Mouse (Mus musculus): ENCODE data around the gene Slc26a10. TPM values are rescaled to one million over a fixed set of nuclear protein-coding genes. Genes with fewer than 3 reads are reported as not detected.
A peak's percentile ranks its signal among the peaks of the same experiment; 100 is the strongest.

Gene Slc26a10
- polyA plus RNA-seq, 1 experiment from 2014 or later = 1.4 TPM

GRCm38 (mm10) chr10:127188465-127189115, 8.1 kb upstream of the Slc26a10 start:
- Histone ChIP-seq H3K36me3 (ENCODE audit: control insufficient read depth, insufficient read depth, low read length) (peaks cover 13% of the 10 kb centered on the region), H3K4me2 (ENCODE audit: low read length) (peak overlapping the region; percentile 96), H3K4me1 (ENCODE audit: control insufficient read depth, insufficient read depth, low read depth, low read length) (peaks cover 22% of the 10 kb centered on the region), H3K27me3 (replicated peaks; ENCODE audit: control insufficient read depth, insufficient read depth, low read length) (no peaks in the 10 kb centered on the region; the same call in 1 of the 2 replicates), H3K27ac (ENCODE audit: low read depth, low read length) (peak overlapping the region; percentile 74), H3K4me3 (ENCODE audit: low read length) (peak overlapping the region; percentile 70), H3K9ac (ENCODE audit: low read depth, low read length) (peak overlapping the region; percentile 87), H3K9me3 (ENCODE audit: control insufficient read depth, low read length) (no peaks in the 10 kb centered on the region)
- ATAC-seq = peak; percentile 87
- under 1% methylated on average over 36 of the region's 46 CpGs for WGBS

- Histone ChIP-seq H3K27ac (ENCODE audit: low read depth, low read length) (peak overlapping the region; percentile 74), H3K4me1 (ENCODE audit: control insufficient read depth, insufficient read depth, low read depth, low read length) (peaks cover 22% of the 10 kb centered on the region), H3K9ac (ENCODE audit: low read depth, low read length) (peak overlapping the region; percentile 87), H3K27me3 (replicated peaks; ENCODE audit: control insufficient read depth, insufficient read depth, low read length) (no peaks in the 10 kb centered on the region; the same call in 1 of the 2 replicates), H3K4me2 (ENCODE audit: low read length) (peak overlapping the region; percentile 96), H3K36me3 (ENCODE audit: control insufficient read depth, insufficient read depth, low read length) (peaks cover 12% of the 10 kb centered on the region), H3K4me3 (ENCODE audit: low read length) (peak overlapping the region; percentile 70), H3K9me3 (ENCODE audit: control insufficient read depth, low read length) (no peaks in the 10 kb centered on the region)
- WGBS = under 1% methylated on average over 18 of the region's 21 CpGs
- ATAC-seq = no peak
These were observed 7.6 kb upstream of the Slc26a10 start for GRCm38 (mm10) chr10:127188079-127188453.

DNA sequence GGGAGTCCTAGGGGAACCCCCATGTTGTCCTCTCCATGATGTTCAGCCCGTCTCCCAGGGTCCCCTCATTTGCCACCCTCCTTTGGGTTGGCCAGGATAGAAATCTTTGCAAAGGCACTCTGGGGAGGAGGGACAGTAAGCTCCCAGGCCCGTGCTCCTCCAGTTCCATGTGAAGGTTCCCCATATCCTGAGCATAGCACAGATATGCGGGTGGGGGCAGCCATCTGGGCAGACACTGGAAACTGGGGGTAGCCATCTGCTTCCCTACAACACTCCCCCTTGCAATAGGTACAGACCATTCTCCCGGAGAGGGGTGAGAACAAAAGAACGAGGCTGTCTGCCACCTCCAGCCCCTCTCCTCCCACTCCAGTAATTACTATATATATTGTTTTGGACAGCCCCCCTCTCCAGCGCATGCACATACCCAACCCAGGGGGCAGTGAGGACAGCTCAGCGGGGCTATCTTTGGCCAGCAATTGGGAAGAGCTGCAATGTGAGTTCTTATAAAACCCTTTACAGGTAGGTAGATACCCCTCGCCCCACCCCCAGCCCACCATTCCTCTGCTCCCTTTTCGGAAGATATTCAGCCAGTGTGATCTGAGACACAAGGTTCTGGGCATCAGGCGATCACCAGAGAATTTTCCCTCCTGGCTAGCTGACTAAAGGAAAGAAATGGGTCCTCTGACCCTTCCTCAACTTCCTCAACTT, 7.1 kb upstream of the Slc26a10 start:
- H3K27ac ChIP-seq (ENCODE audit: low read depth, low read length) = 0 out of 2 replicates have a peak overlapping the region, but pooled peaks have one; percentile 2
- peak overlapping the region; percentile 87 for H3K9ac ChIP-seq (ENCODE audit: low read depth, low read length)
- WGBS = 29% methylated on average over 10 of the region's 10 CpGs
- H3K36me3 ChIP-seq (ENCODE audit: control insufficient read depth, insufficient read depth, low read length) = peaks cover 7% of the 10 kb centered on the region
- H3K4me3 ChIP-seq (ENCODE audit: low read length) = peak overlapping the region; percentile 70
- no peaks in the 10 kb centered on the region for H3K9me3 ChIP-seq (ENCODE audit: control insufficient read depth, low read length)
- H3K4me1 ChIP-seq (ENCODE audit: control insufficient read depth, insufficient read depth, low read depth, low read length) = peaks cover 22% of the 10 kb centered on the region
- H3K27me3 ChIP-seq (replicated peaks; ENCODE audit: control insufficient read depth, insufficient read depth, low read length) = no peaks in the 10 kb centered on the region; the same call in 1 of the 2 replicates
- peak overlapping the region; percentile 96 for H3K4me2 ChIP-seq (ENCODE audit: low read length)
- ATAC-seq = peak; percentile 9; the same call in 1 of the 2 replicates

- Histone ChIP-seq H3K9me3 (ENCODE audit: control insufficient read depth, low read length) (no peaks in the 10 kb centered on the region), H3K27me3 (replicated peaks; ENCODE audit: control insufficient read depth, insufficient read depth, low read length) (peaks cover 1% of the 10 kb centered on the region; the same call in 1 of the 2 replicates), H3K4me2 (ENCODE audit: low read length) (no peak overlapping the region), H3K36me3 (ENCODE audit: control insufficient read depth, insufficient read depth, low read length) (peaks cover 3% of the 10 kb centered on the region; the same call in 1 of the 2 replicates), H3K27ac (ENCODE audit: low read depth, low read length) (no peak overlapping the region), H3K9ac (ENCODE audit: low read depth, low read length) (no peak overlapping the region), H3K4me3 (ENCODE audit: low read length) (no peak overlapping the region), H3K4me1 (ENCODE audit: control insufficient read depth, insufficient read depth, low read depth, low read length) (peaks cover 22% of the 10 kb centered on the region)
- no peak for ATAC-seq
- 62% methylated on average over 1 of the region's 1 CpGs for WGBS
These were observed 6.0 kb upstream of the Slc26a10 start for GRCm38 (mm10) chr10:127186451-127186850.

- ATAC-seq = no peak
- H3K4me2 ChIP-seq (ENCODE audit: low read length) = no peak overlapping the region
- H3K36me3 ChIP-seq (ENCODE audit: control insufficient read depth, insufficient read depth, low read length) = no peaks in the 10 kb centered on the region
- H3K9ac ChIP-seq (ENCODE audit: low read depth, low read length) = no peak overlapping the region
- no peak overlapping the region for H3K4me3 ChIP-seq (ENCODE audit: low read length)
- peaks cover 4% of the 10 kb centered on the region; the same call in 1 of the 2 replicates for H3K27me3 ChIP-seq (replicated peaks; ENCODE audit: control insufficient read depth, insufficient read depth, low read length)
- WGBS = 87% methylated on average over 15 of the region's 15 CpGs
- H3K4me1 ChIP-seq (ENCODE audit: control insufficient read depth, insufficient read depth, low read depth, low read length) = peaks cover 22% of the 10 kb centered on the region
- no peak overlapping the region for H3K27ac ChIP-seq (ENCODE audit: low read depth, low read length)
- H3K9me3 ChIP-seq (ENCODE audit: control insufficient read depth, low read length) = no peaks in the 10 kb centered on the region
These were observed 5.1 kb upstream of the Slc26a10 start for GRCm38 (mm10) chr10:127185506-127185905.

DNA sequence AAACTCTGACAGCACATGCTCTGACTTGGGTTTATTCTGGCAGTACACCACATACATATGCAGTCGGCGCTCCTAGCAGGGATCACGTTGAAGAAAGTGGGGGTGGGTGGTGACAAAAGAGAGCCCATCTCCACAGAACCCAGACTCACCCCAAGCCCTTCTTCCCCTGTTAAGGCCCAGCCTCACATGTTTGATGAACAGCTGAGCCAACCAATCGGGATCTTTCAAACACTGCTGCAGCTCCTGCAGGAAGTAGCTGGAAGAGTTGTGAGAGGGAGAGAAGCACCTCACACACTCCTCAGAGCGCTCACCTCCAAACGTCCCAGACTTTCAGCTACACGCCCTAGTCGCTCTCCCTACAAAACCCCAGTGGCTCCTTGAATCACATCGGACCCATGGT, 4.7 kb upstream of the Slc26a10 start:
- H3K4me1 ChIP-seq (ENCODE audit: control insufficient read depth, insufficient read depth, low read depth, low read length) = peaks cover 24% of the 10 kb centered on the region
- H3K9me3 ChIP-seq (ENCODE audit: control insufficient read depth, low read length) = no peaks in the 10 kb centered on the region
- H3K4me2 ChIP-seq (ENCODE audit: low read length) = no peak overlapping the region
- H3K9ac ChIP-seq (ENCODE audit: low read depth, low read length) = no peak overlapping the region
- no peak overlapping the region for H3K27ac ChIP-seq (ENCODE audit: low read depth, low read length)
- ATAC-seq = no peak
- 73% methylated on average over 9 of the region's 9 CpGs for WGBS
- peaks cover 8% of the 10 kb centered on the region for H3K27me3 ChIP-seq (replicated peaks; ENCODE audit: control insufficient read depth, insufficient read depth, low read length)
- H3K36me3 ChIP-seq (ENCODE audit: control insufficient read depth, insufficient read depth, low read length) = no peaks in the 10 kb centered on the region
- no peak overlapping the region for H3K4me3 ChIP-seq (ENCODE audit: low read length)

DNA sequence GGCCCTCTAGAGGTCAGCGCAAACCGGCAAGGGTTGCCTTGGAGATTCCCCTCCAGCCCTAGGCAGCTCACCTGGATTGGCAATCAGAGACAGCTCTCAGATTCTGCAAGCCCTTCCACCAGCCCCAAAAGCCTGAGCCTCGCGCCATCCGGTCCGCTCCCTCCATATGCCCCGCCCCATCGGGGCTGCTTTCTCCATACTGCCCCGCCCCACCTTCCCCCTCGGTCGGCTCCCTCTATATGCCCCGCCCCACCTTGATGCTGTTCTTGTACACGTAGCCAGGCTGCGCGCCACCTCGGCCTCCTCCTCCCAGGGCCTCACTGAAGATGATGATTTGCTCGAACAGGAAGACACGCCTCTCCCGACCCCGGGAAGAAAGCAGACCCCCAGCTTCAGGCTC, 3.3 kb upstream of the Slc26a10 start:
- 12% methylated on average over 19 of the region's 20 CpGs for WGBS
- H3K27me3 ChIP-seq (replicated peaks; ENCODE audit: control insufficient read depth, insufficient read depth, low read length) = peaks cover 18% of the 10 kb centered on the region
- no peaks in the 10 kb centered on the region for H3K9me3 ChIP-seq (ENCODE audit: control insufficient read depth, low read length)
- peaks cover 16% of the 10 kb centered on the region for H3K4me1 ChIP-seq (ENCODE audit: control insufficient read depth, insufficient read depth, low read depth, low read length)
- peak overlapping the region; percentile 9; the same call in 1 of the 2 replicates for H3K4me3 ChIP-seq (ENCODE audit: low read length)
- H3K27ac ChIP-seq (ENCODE audit: low read depth, low read length) = no peak overlapping the region
- peak overlapping the region; percentile 22; the same call in 1 of the 2 replicates for H3K9ac ChIP-seq (ENCODE audit: low read depth, low read length)
- H3K36me3 ChIP-seq (ENCODE audit: control insufficient read depth, insufficient read depth, low read length) = no peaks in the 10 kb centered on the region
- H3K4me2 ChIP-seq (ENCODE audit: low read length) = peak overlapping the region; percentile 32
- ATAC-seq = no peak

DNA sequence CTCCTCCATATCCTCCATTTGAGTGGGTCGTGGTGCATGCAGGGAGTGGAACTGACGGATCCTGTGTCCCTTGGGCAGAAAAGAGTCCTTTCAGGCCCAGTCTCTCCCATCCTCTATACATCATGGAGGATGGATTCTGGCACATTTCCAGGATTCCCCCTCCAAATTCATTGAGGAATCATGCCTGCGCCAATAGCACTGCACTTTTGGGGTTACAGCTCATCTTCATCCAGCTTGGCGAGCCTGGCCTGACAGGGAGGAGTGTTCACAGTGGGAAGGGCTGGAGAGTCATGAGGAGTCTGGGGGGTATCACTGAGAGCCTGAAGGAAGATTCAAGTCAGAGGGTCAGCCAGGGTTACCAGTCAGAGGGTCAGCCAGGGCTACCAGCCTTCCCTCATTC, 2.2 kb upstream of the Slc26a10 start:
- WGBS = 81% methylated on average over 4 of the region's 4 CpGs
- Histone ChIP-seq H3K27ac (ENCODE audit: low read depth, low read length) (no peak overlapping the region), H3K4me2 (ENCODE audit: low read length) (no peak overlapping the region), H3K27me3 (replicated peaks; ENCODE audit: control insufficient read depth, insufficient read depth, low read length) (peaks cover 24% of the 10 kb centered on the region), H3K4me3 (ENCODE audit: low read length) (no peak overlapping the region), H3K4me1 (ENCODE audit: control insufficient read depth, insufficient read depth, low read depth, low read length) (peaks cover 21% of the 10 kb centered on the region), H3K9me3 (ENCODE audit: control insufficient read depth, low read length) (no peaks in the 10 kb centered on the region), H3K36me3 (ENCODE audit: control insufficient read depth, insufficient read depth, low read length) (no peaks in the 10 kb centered on the region), H3K9ac (ENCODE audit: low read depth, low read length) (no peak overlapping the region)
- ATAC-seq = no peak

- H3K36me3 ChIP-seq (ENCODE audit: control insufficient read depth, insufficient read depth, low read length) = no peaks in the 10 kb centered on the region
- no peak for ATAC-seq
- no peak overlapping the region for H3K9ac ChIP-seq (ENCODE audit: low read depth, low read length)
- peaks cover 21% of the 10 kb centered on the region for H3K4me1 ChIP-seq (ENCODE audit: control insufficient read depth, insufficient read depth, low read depth, low read length)
- no peak overlapping the region for H3K27ac ChIP-seq (ENCODE audit: low read depth, low read length)
- peaks cover 28% of the 10 kb centered on the region for H3K27me3 ChIP-seq (replicated peaks; ENCODE audit: control insufficient read depth, insufficient read depth, low read length)
- no peaks in the 10 kb centered on the region for H3K9me3 ChIP-seq (ENCODE audit: control insufficient read depth, low read length)
- 69% methylated on average over 6 of the region's 6 CpGs for WGBS
- no peak overlapping the region for H3K4me3 ChIP-seq (ENCODE audit: low read length)
- no peak overlapping the region for H3K4me2 ChIP-seq (ENCODE audit: low read length)
These were observed 1.1 kb upstream of the Slc26a10 start for GRCm38 (mm10) chr10:127181566-127181965.
